Mouse (Mus musculus): ENCODE results near the gene Ap5b1. TPM values are rescaled to one million over a fixed set of nuclear protein-coding genes. Genes with fewer than 3 reads are reported as not detected.

Ap5b1 gene
- polyA plus RNA-seq (2011; ENCODE audit: insufficient read depth, insufficient read length, low replicate concordance, missing spikeins): 7.4 and 12.4 TPM in 2 replicates

- Histone ChIP-seq H3K27ac (ENCODE audit: control insufficient read depth, insufficient read depth, low read depth, low read length, poor library complexity) (peak within 1 kb of the TSS; percentile 99), H3K4me3 (replicated peaks; ENCODE audit: control insufficient read depth, low read depth, low read length) (peak within 1 kb of the TSS; percentile 82), H3K4me1 (ENCODE audit: control insufficient read depth, insufficient read depth, low read length) (peaks cover 4% of the 10 kb centered on the region; the same call in 1 of the 2 replicates)
- TF ChIP-seq POLR2A (IDR thresholded peaks at IDR 0.05; ENCODE audit: borderline replicate concordance, control insufficient read depth, low read depth, low read length) (peak; percentile 56; the same call in 1 of the 2 replicates), CTCF (IDR thresholded peaks at IDR 0.05; ENCODE audit: control insufficient read depth, insufficient read depth, low read length) (peak; percentile 82)
- 1% methylated on average over 99 of the region's 102 CpGs for WGBS
These were observed at the start of gene Ap5b1 for GRCm38 (mm10) chr19:5567534-5568469. TSS of gene Ap5b1 (plus strand) at chr19:5568025.

GRCm38 (mm10) chr19:5518721-5519120 is 49.1 kb upstream of the Ap5b1 start:
- 78% methylated on average over 3 of the region's 3 CpGs for WGBS
- TF ChIP-seq CTCF (IDR thresholded peaks at IDR 0.05; ENCODE audit: control insufficient read depth, insufficient read depth, low read length) (no peak), POLR2A (IDR thresholded peaks at IDR 0.05; ENCODE audit: borderline replicate concordance, control insufficient read depth, low read depth, low read length) (no peak)
- no peaks in the 10 kb centered on the region for H3K4me1 ChIP-seq (ENCODE audit: control insufficient read depth, insufficient read depth, low read length)
- no peak overlapping the region for H3K4me3 ChIP-seq (replicated peaks; ENCODE audit: control insufficient read depth, low read depth, low read length)
- no peak overlapping the region for H3K27ac ChIP-seq (ENCODE audit: control insufficient read depth, insufficient read depth, low read depth, low read length, poor library complexity)

- Histone ChIP-seq H3K4me1 (ENCODE audit: control insufficient read depth, insufficient read depth, low read length) (peaks cover 3% of the 10 kb centered on the region; the same call in 1 of the 2 replicates), H3K4me3 (replicated peaks; ENCODE audit: control insufficient read depth, low read depth, low read length) (no peak overlapping the region), H3K27ac (ENCODE audit: control insufficient read depth, insufficient read depth, low read depth, low read length, poor library complexity) (no peak overlapping the region)
- 70% methylated on average over 5 of the region's 5 CpGs for WGBS
- TF ChIP-seq CTCF (IDR thresholded peaks at IDR 0.05; ENCODE audit: control insufficient read depth, insufficient read depth, low read length): no peak
- no peak for TF ChIP-seq POLR2A (IDR thresholded peaks at IDR 0.05; ENCODE audit: borderline replicate concordance, control insufficient read depth, low read depth, low read length)
These were observed 42.6 kb upstream of the Ap5b1 start for GRCm38 (mm10) chr19:5525204-5525603.

DNA sequence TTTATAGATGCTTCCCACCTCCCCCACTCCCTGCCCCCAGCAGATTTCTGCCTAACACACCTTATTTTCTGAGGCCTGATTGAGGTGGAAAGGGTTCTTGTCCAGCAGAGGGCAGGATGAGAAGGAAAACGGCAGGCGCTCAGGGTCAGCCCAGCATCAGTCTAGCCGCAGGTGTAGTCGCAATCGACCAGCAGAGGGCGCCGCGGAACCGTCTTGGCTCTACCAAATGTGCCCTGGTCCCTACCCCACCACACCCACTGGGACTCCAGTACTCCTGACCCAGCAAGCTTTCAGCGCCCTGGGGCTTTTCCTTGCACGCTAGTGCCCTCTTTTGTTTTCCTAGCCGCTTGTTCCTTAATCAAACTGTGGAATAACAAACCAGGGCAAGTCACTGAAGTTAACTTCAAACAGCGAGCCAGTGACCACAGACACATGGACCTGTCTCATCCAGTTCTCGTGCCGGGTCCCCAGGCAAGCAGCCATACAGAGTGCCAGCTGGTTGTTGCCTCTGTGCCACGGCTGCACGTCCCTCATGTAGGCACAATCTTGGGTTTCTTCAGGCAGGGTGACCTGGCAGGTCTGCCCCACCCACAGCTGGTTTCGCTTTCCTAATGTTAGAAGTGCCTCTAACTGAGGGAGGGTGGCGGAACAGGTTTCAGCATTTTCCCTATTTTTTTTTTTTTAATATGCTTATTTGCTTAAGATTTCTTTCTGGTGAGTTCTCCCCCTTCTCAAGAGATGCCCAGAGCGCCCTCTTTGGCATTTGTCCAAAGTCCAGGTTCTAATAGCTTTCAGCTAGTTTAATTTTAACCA is 38.3 kb upstream of the Ap5b1 start:
- H3K4me3 ChIP-seq (replicated peaks; ENCODE audit: control insufficient read depth, low read depth, low read length): peak overlapping the region; percentile 46
- peaks cover 3% of the 10 kb centered on the region; the same call in 1 of the 2 replicates for H3K4me1 ChIP-seq (ENCODE audit: control insufficient read depth, insufficient read depth, low read length)
- WGBS: 13% methylated on average over 20 of the region's 20 CpGs
- TF ChIP-seq POLR2A (IDR thresholded peaks at IDR 0.05; ENCODE audit: borderline replicate concordance, control insufficient read depth, low read depth, low read length) (peak; percentile 36; the same call in 1 of the 2 replicates), CTCF (IDR thresholded peaks at IDR 0.05; ENCODE audit: control insufficient read depth, insufficient read depth, low read length) (peak; percentile 99)
- H3K27ac ChIP-seq (ENCODE audit: control insufficient read depth, insufficient read depth, low read depth, low read length, poor library complexity): no peak overlapping the region

- H3K27ac ChIP-seq (ENCODE audit: control insufficient read depth, insufficient read depth, low read depth, low read length, poor library complexity): no peak overlapping the region
- H3K4me1 ChIP-seq (ENCODE audit: control insufficient read depth, insufficient read depth, low read length): peaks cover 3% of the 10 kb centered on the region; the same call in 1 of the 2 replicates
- no peak overlapping the region for H3K4me3 ChIP-seq (replicated peaks; ENCODE audit: control insufficient read depth, low read depth, low read length)
- TF ChIP-seq CTCF (IDR thresholded peaks at IDR 0.05; ENCODE audit: control insufficient read depth, insufficient read depth, low read length) (no peak), POLR2A (IDR thresholded peaks at IDR 0.05; ENCODE audit: borderline replicate concordance, control insufficient read depth, low read depth, low read length) (no peak)
- WGBS: 83% methylated on average over 7 of the region's 7 CpGs
These were observed 37.7 kb upstream of the Ap5b1 start for GRCm38 (mm10) chr19:5530138-5530524.

DNA sequence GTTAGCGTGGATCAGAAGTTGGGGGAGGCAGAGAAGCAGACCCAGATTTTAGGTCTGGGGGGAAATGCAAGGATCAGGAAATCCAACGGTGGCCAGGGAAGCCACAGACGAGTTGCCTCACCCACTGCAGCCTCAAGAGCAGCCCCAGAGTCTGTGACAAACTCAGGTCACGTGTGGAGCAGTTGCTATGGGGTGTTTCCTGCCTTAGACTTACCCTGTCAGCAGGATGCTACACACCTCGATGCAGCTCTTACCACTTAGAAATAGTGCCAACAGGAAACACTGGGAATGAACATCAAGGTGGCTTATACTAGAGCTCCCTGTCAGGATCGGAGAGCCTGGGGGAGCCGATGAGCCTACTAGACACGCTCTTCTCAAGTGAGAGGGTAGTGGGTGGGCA is 35.3 kb upstream of the Ap5b1 start:
- WGBS: 47% methylated on average over 8 of the region's 8 CpGs
- TF ChIP-seq CTCF (IDR thresholded peaks at IDR 0.05; ENCODE audit: control insufficient read depth, insufficient read depth, low read length) (no peak), POLR2A (IDR thresholded peaks at IDR 0.05; ENCODE audit: borderline replicate concordance, control insufficient read depth, low read depth, low read length) (no peak)
- Histone ChIP-seq H3K27ac (ENCODE audit: control insufficient read depth, insufficient read depth, low read depth, low read length, poor library complexity) (no peak overlapping the region), H3K4me1 (ENCODE audit: control insufficient read depth, insufficient read depth, low read length) (peaks cover 4% of the 10 kb centered on the region; the same call in 1 of the 2 replicates), H3K4me3 (replicated peaks; ENCODE audit: control insufficient read depth, low read depth, low read length) (no peak overlapping the region)

DNA sequence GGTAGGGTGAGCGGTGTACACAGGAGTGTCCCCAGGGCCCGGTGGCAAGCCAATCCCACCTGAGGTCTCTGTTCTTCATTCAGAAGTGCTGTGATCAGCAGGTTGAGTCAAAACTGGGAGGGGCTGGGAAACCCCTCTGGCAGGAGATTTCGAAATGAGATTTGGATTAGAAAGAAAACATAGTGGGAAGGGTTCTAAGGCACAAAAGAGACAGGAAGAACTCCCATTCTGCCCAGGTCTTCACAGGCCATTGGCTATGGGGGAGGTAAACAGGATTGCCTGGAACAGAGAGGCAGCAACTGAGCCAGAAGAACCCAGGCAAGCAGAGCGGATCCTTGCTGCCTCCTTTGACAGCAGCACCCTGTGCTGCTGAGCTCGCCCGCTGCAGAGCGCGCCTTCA is 29.0 kb upstream of the Ap5b1 start:
- TF ChIP-seq CTCF (IDR thresholded peaks at IDR 0.05; ENCODE audit: control insufficient read depth, insufficient read depth, low read length) (no peak), POLR2A (IDR thresholded peaks at IDR 0.05; ENCODE audit: borderline replicate concordance, control insufficient read depth, low read depth, low read length) (no peak)
- WGBS: 91% methylated on average over 8 of the region's 8 CpGs
- Histone ChIP-seq H3K4me3 (replicated peaks; ENCODE audit: control insufficient read depth, low read depth, low read length) (no peak overlapping the region), H3K4me1 (ENCODE audit: control insufficient read depth, insufficient read depth, low read length) (peaks cover 1% of the 10 kb centered on the region; the same call in 1 of the 2 replicates), H3K27ac (ENCODE audit: control insufficient read depth, insufficient read depth, low read depth, low read length, poor library complexity) (no peak overlapping the region)

GRCm38 (mm10) chr19:5543362-5543761 is 24.5 kb upstream of the Ap5b1 start:
- 73% methylated on average over 9 of the region's 9 CpGs for WGBS
- Histone ChIP-seq H3K27ac (ENCODE audit: control insufficient read depth, insufficient read depth, low read depth, low read length, poor library complexity) (no peak overlapping the region), H3K4me3 (replicated peaks; ENCODE audit: control insufficient read depth, low read depth, low read length) (no peak overlapping the region), H3K4me1 (ENCODE audit: control insufficient read depth, insufficient read depth, low read length) (no peaks in the 10 kb centered on the region)
- TF ChIP-seq POLR2A (IDR thresholded peaks at IDR 0.05; ENCODE audit: borderline replicate concordance, control insufficient read depth, low read depth, low read length) (no peak), CTCF (IDR thresholded peaks at IDR 0.05; ENCODE audit: control insufficient read depth, insufficient read depth, low read length) (no peak)
